Mouse (Mus musculus) CH12F3 (cell line): Measurements from ENCODE around the gene Scgb2b3.

Experiments
- in situ Hi-C: fragments of 300-500 bp; cut with MboI; formaldehyde crosslinking; loops from 2 replicates; pipeline ENCODE4 v1.14.3; 2020; ENCODE audit warnings: low sequenced_read_pairs

The Scgb2b3 gene

DNA sequence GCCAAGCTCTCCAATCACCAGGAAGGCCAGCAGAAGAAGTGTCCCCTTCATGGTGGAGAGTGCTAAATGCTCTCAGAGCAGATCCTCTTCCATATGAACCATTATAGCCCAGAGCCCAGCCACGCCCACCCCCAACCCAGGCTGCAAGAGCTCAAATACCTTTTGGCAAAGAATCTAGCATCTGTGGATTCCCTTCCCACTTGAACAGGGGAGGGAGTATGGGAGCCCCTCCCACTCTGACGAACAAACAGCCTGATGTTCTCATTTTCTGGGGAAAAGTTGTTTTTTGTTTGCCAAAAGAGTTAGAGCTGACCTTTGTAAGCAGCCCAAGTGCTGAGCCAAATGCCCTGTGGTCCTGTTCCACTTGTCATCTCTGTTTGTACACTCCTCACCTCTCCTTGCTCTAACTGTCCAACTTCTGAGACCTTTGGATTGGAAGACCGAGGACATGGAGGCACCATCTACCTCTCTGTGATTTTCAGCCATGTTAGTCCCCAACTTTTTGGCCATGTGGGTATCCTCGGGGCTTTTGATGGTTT, at the start of gene Scgb2b3:
Gene Scgb2b3 (minus strand): TSS at position 51 of the 539 bp plus-strand sequence.
- in situ Hi-C loops: no loop called here

DNA sequence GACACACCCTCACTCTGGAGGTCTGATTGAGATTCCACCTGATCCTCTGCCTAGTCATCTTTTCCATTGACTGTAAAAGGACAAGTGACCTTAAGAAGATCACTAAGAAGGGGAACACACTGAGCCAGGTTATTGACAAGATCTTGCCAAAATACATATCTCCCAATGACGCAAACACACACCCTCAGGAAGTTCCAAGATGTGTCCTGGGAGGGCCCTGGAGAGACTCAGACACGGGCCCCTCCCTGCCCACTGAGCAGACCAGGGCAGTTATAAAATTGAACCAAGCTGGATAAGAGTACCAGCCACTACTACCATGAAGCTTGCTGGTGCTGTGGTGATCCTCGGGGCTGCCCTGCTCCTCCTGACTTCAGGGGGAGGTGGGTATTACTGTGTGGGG, 13.4 kb upstream of the Scgb2b3 start, which contains the start of gene Scgb1b3:
Gene Scgb1b3 (plus strand): TSS at position 301 of the 400 bp plus-strand sequence.
- in situ Hi-C loops: no loop called here
